ENCODE assay signal across 14 mouse cellular contexts in the genomic region with DNA sequence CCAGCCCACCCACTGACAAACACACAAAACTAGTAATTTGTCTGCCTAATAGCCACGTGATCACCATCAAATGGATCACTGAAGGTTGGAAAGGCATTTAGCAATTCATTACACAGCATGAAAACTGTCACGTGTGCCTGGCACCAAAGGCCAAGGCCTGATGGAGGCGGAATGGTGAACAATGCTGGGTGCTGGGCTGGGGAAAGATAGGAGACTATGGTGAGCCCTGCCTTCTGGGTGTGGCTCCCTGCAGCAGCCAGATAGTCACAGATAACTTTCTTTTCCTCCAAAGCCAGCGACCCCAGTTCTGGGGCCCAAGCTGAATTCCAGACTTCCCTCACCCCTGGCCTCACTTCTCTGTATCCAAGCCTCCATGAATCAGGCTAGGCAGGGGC. TPM values are rescaled to one million over a fixed set of nuclear protein-coding genes. Genes with fewer than 3 reads are reported as not detected.
A peak's percentile ranks its signal among the peaks of the same experiment; 100 is the strongest.
DNase-seq lines count a peak whose midpoint lies in the region; ATAC-seq lines count a peak whose summit lies in the region.
"Had no signal": no experiment of that assay in that cellular context is flagged by ENCODE, and none has a peak within 500 bp of the region (broad histone marks: within the 10 kb centered on the region; RNA-seq: fewer than 3 reads in every experiment).

No protein-coding gene starts in this region.

- H3K36me3 ChIP-seq in forebrain, embryonic 14.5 days (ENCODE audit: control insufficient read depth, insufficient read depth, low read length), result no peaks in the 10 kb centered on the region
- H3K36me3 ChIP-seq in forebrain, embryonic 13.5 days (ENCODE audit: poor library complexity, severe bottlenecking), result no peaks in the 10 kb centered on the region
- no peaks in the 10 kb centered on the region for H3K36me3 ChIP-seq in intestine, embryonic 15.5 days

- 43% methylated on average over 4 of the region's 4 CpGs for WGBS in forebrain, embryonic 14.5 days
- 39% methylated on average over 4 of the region's 4 CpGs for WGBS in forebrain, embryonic 13.5 days
- WGBS in intestine, embryonic 15.5 days, result 38% methylated on average over 4 of the region's 4 CpGs

- H3K4me1 ChIP-seq in forebrain, embryonic 14.5 days (ENCODE audit: control insufficient read depth, insufficient read depth, low read length), result peaks cover 3% of the 10 kb centered on the region; the same call in 1 of the 2 replicates
- H3K4me1 ChIP-seq in forebrain, embryonic 13.5 days, result peaks cover 7% of the 10 kb centered on the region; the same call in 1 of the 2 replicates
- peaks cover 2% of the 10 kb centered on the region; the same call in 1 of the 2 replicates for H3K4me1 ChIP-seq in intestine, embryonic 15.5 days (replicated peaks)

- no peaks in the 10 kb centered on the region for H3K9me3 ChIP-seq in forebrain, embryonic 14.5 days (replicated peaks; ENCODE audit: control insufficient read depth, low read length)
- no peaks in the 10 kb centered on the region for H3K9me3 ChIP-seq in forebrain, embryonic 13.5 days (replicated peaks)
- H3K9me3 ChIP-seq in intestine, embryonic 15.5 days, result no peaks in the 10 kb centered on the region

- intact Hi-C loops in left cerebral cortex, postnatal 14 days (cut with DNase I), result loop anchor here (2.0 kb wide), 1 partner anchor 23 kb away; no protein-coding TSS in a partner anchor

- H3K27me3 ChIP-seq in forebrain, embryonic 14.5 days (replicated peaks; ENCODE audit: control insufficient read depth, insufficient read depth, low read length), result no peaks in the 10 kb centered on the region
- 0 out of 2 replicates have a peak, but pooled peaks cover 5% of the 10 kb centered on the region for H3K27me3 ChIP-seq in forebrain, embryonic 13.5 days
- H3K27me3 ChIP-seq in intestine, embryonic 15.5 days (replicated peaks), result no peaks in the 10 kb centered on the region

- no peak overlapping the region for H3K4me2 ChIP-seq in forebrain, embryonic 14.5 days (ENCODE audit: low read length)
- H3K4me2 ChIP-seq in forebrain, embryonic 13.5 days, result no peak overlapping the region
- no peak overlapping the region for H3K4me2 ChIP-seq in intestine, embryonic 15.5 days (replicated peaks)

- no peak overlapping the region for H3K9ac ChIP-seq in forebrain, embryonic 14.5 days (ENCODE audit: low read length)
- no peak overlapping the region for H3K9ac ChIP-seq in forebrain, embryonic 13.5 days
- no peak overlapping the region for H3K9ac ChIP-seq in intestine, embryonic 15.5 days

- no peak overlapping the region for H3K27ac ChIP-seq in forebrain, embryonic 14.5 days (ENCODE audit: low read depth, low read length)
- H3K27ac ChIP-seq in forebrain, embryonic 13.5 days, result no peak overlapping the region
- H3K27ac ChIP-seq in intestine, embryonic 15.5 days, result no peak overlapping the region
- H3K27ac ChIP-seq: layer of hippocampus, adult 2 months had no signal

- no peak for ATAC-seq in forebrain, embryonic 14.5 days
- no peak for ATAC-seq in forebrain, embryonic 13.5 days
- ATAC-seq in intestine, embryonic 15.5 days, result peak; percentile 87
- peak; percentile 83 for ATAC-seq in megakaryocyte-erythroid progenitor cell, adult 5-6 weeks (replicated peaks; ENCODE audit: low FRiP score, low TSS enrichment, poor library complexity, severe bottlenecking)
- ATAC-seq: lung, postnatal 0 days; midbrain, embryonic 16.5 days had no signal

- no peak overlapping the region for H3K4me3 ChIP-seq in forebrain, embryonic 14.5 days (ENCODE audit: low read depth, low read length)
- no peak overlapping the region for H3K4me3 ChIP-seq in forebrain, embryonic 13.5 days
- no peak overlapping the region for H3K4me3 ChIP-seq in intestine, embryonic 15.5 days (replicated peaks)
- H3K4me3 ChIP-seq: layer of hippocampus, adult 2 months had no signal

- peak; percentile 45 for DNase-seq in forebrain, embryonic 14.5 days (ENCODE audit: low spot score)
- DNase-seq in adrenal gland, postnatal 36 days, result peak; percentile 41 to 70
- DNase-seq in embryo, embryonic 11 days, result no peak
- DNase-seq in left cerebral cortex, postnatal 14 days (ENCODE audit: low spot score in 2 of 2), result no peak
- no peak for DNase-seq in urinary bladder, adult 2 months (ENCODE audit: low spot score)
- DNase-seq: heart, postnatal 10 days; left cerebral cortex, postnatal 4 days had no signal

RNA-seq across cellular contexts. Expression of gene Ano1, which starts 19.9 kb away (rescaled TPM):
- 6.0 and 7.8 TPM in 2 replicates for polyA plus RNA-seq in forebrain, embryonic 14.5 days (2014; fragmentation: Nextera tagmentation; extraction: Ambion mirVana)
- 12.3 and 14.3 TPM in 2 replicates for polyA plus RNA-seq in forebrain, embryonic 13.5 days (2015; fragmentation: Nextera tagmentation; extraction: Ambion mirVana)
- total RNA-seq in adrenal gland, postnatal 36 days (2021), result 10 to 100 TPM; 20.9 to 25.4 TPM
- 23.6 and 27.8 TPM in 2 replicates for polyA plus RNA-seq in intestine, embryonic 15.5 days (2015; fragmentation: Nextera tagmentation; extraction: Ambion mirVana)
- 1.4 TPM in 1 of 2 replicates, not detected in the other for total RNA-seq in megakaryocyte-erythroid progenitor cell, adult 5-6 weeks (2014; fragmentation: Nextera tagmentation)
- not detected in 2 replicates for total RNA-seq in megakaryocyte-erythroid progenitor cell, adult 5-6 weeks (2017)
- total RNA-seq in left cerebral cortex, postnatal 14 days (2021), result 1 to 10 TPM; 3.1 to 3.5 TPM
- 83.6 and 95.0 TPM in 2 replicates for polyA plus RNA-seq in urinary bladder, adult 2 months (2012; rRNA removed)
- total RNA-seq: neutrophil, adult 5-6 weeks had no signal

Comparison
In these comparisons a context has a peak if more than half of its experiments do, and no peak if none do; other contexts are left out.
1. ATAC-seq: peak in intestine, embryonic 15.5 days (single experiment) and megakaryocyte-erythroid progenitor cell, adult 5-6 weeks (single experiment); none in forebrain, embryonic 14.5 days (single experiment) and forebrain, embryonic 13.5 days (single experiment).
2. DNase-seq: peak in forebrain, embryonic 14.5 days (single experiment) and adrenal gland, postnatal 36 days (2 of 2); none in embryo, embryonic 11 days (single experiment), left cerebral cortex, postnatal 14 days (0 of 2) and urinary bladder, adult 2 months (single experiment).